Mouse (Mus musculus): ENCODE results near the gene Tmem88b.
A peak's percentile ranks its signal among the peaks of the same experiment; 100 is the strongest.
"Not testable (repeated sequence)": the region's sequence is repeated elsewhere in the genome, so short reads cannot be mapped to it uniquely, and the experiment has no call there.

Tmem88b gene

GRCm38 (mm10) chr4:155788833-155789232 is 3.2 kb upstream of the Tmem88b start:
- DNase-seq (ENCODE audit: low spot score) = not testable (repeated sequence)

GRCm38 (mm10) chr4:155788300-155788699 is 2.6 kb upstream of the Tmem88b start:
- DNase-seq (ENCODE audit: low spot score) = no peak

GRCm38 (mm10) chr4:155785246-155785645 is 428 bp downstream of the Tmem88b start:
- no peak for DNase-seq (ENCODE audit: low spot score)

- peak; percentile 68 for DNase-seq (ENCODE audit: low spot score)
Observed at GRCm38 (mm10) chr4:155784081-155784701, 1.5 kb downstream of the Tmem88b start.

- no peak for DNase-seq (ENCODE audit: low spot score)
Observed at GRCm38 (mm10) chr4:155783486-155784080, 2.1 kb downstream of the Tmem88b start.

- DNase-seq (ENCODE audit: low spot score) = peak; percentile 67
Observed at GRCm38 (mm10) chr4:155780895-155781294, 4.8 kb downstream of the Tmem88b start.

- DNase-seq (ENCODE audit: low spot score) = no peak
Observed at GRCm38 (mm10) chr4:155779498-155779897, 6.2 kb downstream of the Tmem88b start.

GRCm38 (mm10) chr4:155777816-155778215 is 7.9 kb downstream of the Tmem88b start:
- DNase-seq (ENCODE audit: low spot score) = no peak

GRCm38 (mm10) chr4:155776704-155777335 is 8.9 kb downstream of the Tmem88b start:
- no peak for DNase-seq (ENCODE audit: low spot score)

GRCm38 (mm10) chr4:155775855-155776254 is 9.8 kb downstream of the Tmem88b start:
- peak; percentile 72 for DNase-seq (ENCODE audit: low spot score)

- peak; percentile 86 for DNase-seq (ENCODE audit: low spot score)
Observed at GRCm38 (mm10) chr4:155774971-155775740, 10.5 kb downstream of the Tmem88b start.

- peak; percentile 85 for DNase-seq (ENCODE audit: low spot score)
Observed at GRCm38 (mm10) chr4:155774280-155774754, 11.4 kb downstream of the Tmem88b start, which contains the start of gene Vwa1. Gene Vwa1 (minus strand): TSS chr4:155774698.

- DNase-seq (ENCODE audit: low spot score) = no peak
Observed at GRCm38 (mm10) chr4:155773335-155774078, 12.2 kb downstream of the Tmem88b start.

- DNase-seq (ENCODE audit: low spot score) = no peak
Observed at GRCm38 (mm10) chr4:155772786-155773185, 12.9 kb downstream of the Tmem88b start.

- DNase-seq (ENCODE audit: low spot score) = no peak
Observed at GRCm38 (mm10) chr4:155771706-155772105, 14.0 kb downstream of the Tmem88b start.

GRCm38 (mm10) chr4:155770626-155771025 is 15.0 kb downstream of the Tmem88b start:
- DNase-seq (ENCODE audit: low spot score) = no peak

- DNase-seq (ENCODE audit: low spot score) = peak; percentile 89
Observed at GRCm38 (mm10) chr4:155769880-155770512, 15.7 kb downstream of the Tmem88b start.

GRCm38 (mm10) chr4:155769496-155769879 is 16.2 kb downstream of the Tmem88b start:
- no peak for DNase-seq (ENCODE audit: low spot score)

- DNase-seq (ENCODE audit: low spot score) = no peak
Observed at GRCm38 (mm10) chr4:155762357-155762756, 23.3 kb downstream of the Tmem88b start.

- no peak for DNase-seq (ENCODE audit: low spot score)
Observed at GRCm38 (mm10) chr4:155761356-155762099, 24.1 kb downstream of the Tmem88b start.

Data from testis, postnatal 14 days (tissue).